Mouse (Mus musculus) CH12.LX (cell line): ENCODE results near the gene Ercc6l. TPM values are rescaled to one million over a fixed set of nuclear protein-coding genes. Genes with fewer than 3 reads are reported as not detected.
"Not testable (repeated sequence)": the region's sequence is repeated elsewhere in the genome, so short reads cannot be mapped to it uniquely, and the experiment has no call there.

Experiments used
- DNase-seq: peaks from one replicate; pipeline ENCODE4 v3.0.0-alpha.2; 2013; ENCODE audit errors: extremely low read depth
- H3K27ac ChIP-seq: 2 replicates; pipeline ENCODE4 v1.5.1; 2012; ENCODE audit warnings: low read depth, mild to moderate bottlenecking, control low read depth, moderate library complexity; ENCODE audit not compliant: insufficient read depth
- H3K27me3 ChIP-seq: replicated peaks from 2 replicates; pipeline ENCODE3; 2012; ENCODE audit warnings: inconsistent platforms
- H3K36me3 ChIP-seq, 2 experiments: replicated peaks in 1 of 2; 2 replicates each; pipeline versions ENCODE3 to v1.6.1; 2012; ENCODE audit warnings: inconsistent platforms in 1 of 2, low read length in 1 of 2, mild to moderate bottlenecking in 1 of 2, mixed read lengths in 1 of 2, moderate library complexity in 1 of 2; ENCODE audit not compliant: control insufficient read depth in 1 of 2, insufficient read depth in 1 of 2
- H3K4me1 ChIP-seq, 2 experiments: 2 replicates each; pipeline ENCODE4 v1.6.1; 2012; ENCODE audit warnings: inconsistent platforms in 1 of 2, moderate library complexity in 1 of 2; ENCODE audit not compliant: insufficient read depth in 2 of 2, control insufficient read depth in 1 of 2
- H3K4me2 ChIP-seq: 2 replicates; pipeline ENCODE4 v1.6.1; 2012; ENCODE audit warnings: low read depth, mild to moderate bottlenecking, control low read depth; ENCODE audit not compliant: poor library complexity, insufficient read depth, severe bottlenecking
- H3K4me3 ChIP-seq, 3 experiments: fragments of 150-350 bp in 1 of 3; sonication (generic) in 1 of 3; replicated peaks in 1 of 3; 2 replicates each; pipeline versions ENCODE3 to v1.5.1; 2011 to 2012; ENCODE audit warnings: low read depth in 2 of 3, low read length in 2 of 3, mild to moderate bottlenecking in 2 of 3, moderate library complexity in 2 of 3, control low read depth in 1 of 3, improper control_type of control experiment in 1 of 3, inconsistent platforms in 1 of 3, mixed read lengths in 1 of 3; ENCODE audit not compliant: poor library complexity in 1 of 3
- H3K79me2 ChIP-seq: replicated peaks from 2 replicates; pipeline ENCODE4 v1.6.1; 2012; ENCODE audit warnings: mild to moderate bottlenecking, moderate library complexity; ENCODE audit not compliant: control insufficient read depth, poor library complexity, insufficient read depth, severe bottlenecking; ENCODE audit errors: extremely low read depth
- H3K9ac ChIP-seq: 2 replicates; pipeline ENCODE4 v1.6.1; 2012; ENCODE audit warnings: low read depth, mild to moderate bottlenecking, control low read depth, moderate library complexity; ENCODE audit not compliant: insufficient read depth
- H3K9me3 ChIP-seq: replicated peaks from 2 replicates; pipeline ENCODE3; 2012; ENCODE audit warnings: low read length, inconsistent platforms, mixed read lengths
- ELF1 ChIP-seq: IDR thresholded peaks from 2 replicates; pipeline ENCODE4 v1.6.1; 2014; ENCODE audit warnings: low read depth, mild to moderate bottlenecking, inconsistent platforms, low read length, improper control_type of control experiment
- JUN ChIP-seq: IDR thresholded peaks from 2 replicates; pipeline ENCODE4 v1.6.1; 2011; ENCODE audit warnings: low read depth, mild to moderate bottlenecking, low read length, improper control_type of control experiment, moderate library complexity; ENCODE audit not compliant: insufficient read depth
- KAT2A ChIP-seq: IDR thresholded peaks from 2 replicates; pipeline ENCODE4 v1.6.1; 2012; ENCODE audit warnings: low read length, improper control_type of control experiment, inconsistent platforms; ENCODE audit not compliant: insufficient replicate concordance
- MAFK ChIP-seq: IDR thresholded peaks from 2 replicates; pipeline ENCODE4 v1.6.1; 2011; ENCODE audit warnings: low read length, improper control_type of control experiment; ENCODE audit not compliant: insufficient replicate concordance
- MAZ ChIP-seq: IDR thresholded peaks from 2 replicates; pipeline ENCODE4 v1.6.1; 2012; ENCODE audit warnings: low read depth, mild to moderate bottlenecking, inconsistent platforms, low read length, improper control_type of control experiment, moderate library complexity
- NELFE ChIP-seq: IDR thresholded peaks from 2 replicates; pipeline ENCODE4 v1.6.1; 2011; ENCODE audit warnings: low read depth, low read length, improper control_type of control experiment
- RAD21 ChIP-seq: IDR thresholded peaks from 2 replicates; pipeline ENCODE4 v1.6.1; 2011; ENCODE audit warnings: low read depth, mild to moderate bottlenecking, low read length, improper control_type of control experiment, moderate library complexity
- RCOR1 ChIP-seq: conservative IDR thresholded peaks from 2 replicates; pipeline ENCODE4 v1.6.1; 2012; ENCODE audit warnings: low read depth, mild to moderate bottlenecking, inconsistent platforms, low read length, improper control_type of control experiment
- TBP ChIP-seq: conservative IDR thresholded peaks from 2 replicates; pipeline ENCODE4 v1.6.1; 2011; ENCODE audit warnings: low read depth, low read length, improper control_type of control experiment
- USF2 ChIP-seq: conservative IDR thresholded peaks from 2 replicates; pipeline ENCODE4 v1.6.1; 2011; ENCODE audit warnings: low read depth, low read length, improper control_type of control experiment
- ZC3H11A ChIP-seq: IDR thresholded peaks from 2 replicates; pipeline ENCODE4 v1.6.1; 2012; ENCODE audit warnings: low read depth, mild to moderate bottlenecking, inconsistent platforms, low read length, improper control_type of control experiment
- ZMIZ1 ChIP-seq: IDR thresholded peaks from 2 replicates; pipeline ENCODE4 v1.6.1; 2012; ENCODE audit warnings: low read depth, mild to moderate bottlenecking, inconsistent platforms, low read length, improper control_type of control experiment
- dilution Hi-C: fragments of 300-500 bp; cut with MboI; formaldehyde crosslinking; loops from 2 replicates; pipeline ENCODE4 v1.14.3; 2020; ENCODE audit warnings: low sequenced_read_pairs; ENCODE audit not compliant: extremely low pct_unique_long_range_greater_than_20kb, extremely low pct_ligation_motif_present
- in situ Hi-C: fragments of 300-500 bp; cut with MboI; formaldehyde crosslinking; loops from 3 replicates; pipeline ENCODE4 v1.14.3; 2019; ENCODE audit warnings: low sequenced_read_pairs, low pct_ligation_motif_present, low pct_unique_long_range_greater_than_20kb, mixed read lengths
- polyA plus RNA-seq: library from polyadenylated mRNA; unstranded; fragments of >175 nt; gene quantifications from 2 replicates; pipeline ENCODE4 v1.2.1, GENCODE M21; 2012; ENCODE audit warnings: low read depth; ENCODE audit not compliant: insufficient read length
- total RNA-seq, 2 experiments: library from RNA; depleted of rRNA; stranded (reverse); fragments of 300-350 nt in 1 of 2; fragments of >200 nt in 1 of 2; gene quantifications; 2 replicates each; pipeline ENCODE4 v1.2.3; 2012 to 2014

Gene Ercc6l
- total and polyA plus RNA-seq, 3 experiments, result 8.9 to 18.5 (median 15.0) TPM

DNA sequence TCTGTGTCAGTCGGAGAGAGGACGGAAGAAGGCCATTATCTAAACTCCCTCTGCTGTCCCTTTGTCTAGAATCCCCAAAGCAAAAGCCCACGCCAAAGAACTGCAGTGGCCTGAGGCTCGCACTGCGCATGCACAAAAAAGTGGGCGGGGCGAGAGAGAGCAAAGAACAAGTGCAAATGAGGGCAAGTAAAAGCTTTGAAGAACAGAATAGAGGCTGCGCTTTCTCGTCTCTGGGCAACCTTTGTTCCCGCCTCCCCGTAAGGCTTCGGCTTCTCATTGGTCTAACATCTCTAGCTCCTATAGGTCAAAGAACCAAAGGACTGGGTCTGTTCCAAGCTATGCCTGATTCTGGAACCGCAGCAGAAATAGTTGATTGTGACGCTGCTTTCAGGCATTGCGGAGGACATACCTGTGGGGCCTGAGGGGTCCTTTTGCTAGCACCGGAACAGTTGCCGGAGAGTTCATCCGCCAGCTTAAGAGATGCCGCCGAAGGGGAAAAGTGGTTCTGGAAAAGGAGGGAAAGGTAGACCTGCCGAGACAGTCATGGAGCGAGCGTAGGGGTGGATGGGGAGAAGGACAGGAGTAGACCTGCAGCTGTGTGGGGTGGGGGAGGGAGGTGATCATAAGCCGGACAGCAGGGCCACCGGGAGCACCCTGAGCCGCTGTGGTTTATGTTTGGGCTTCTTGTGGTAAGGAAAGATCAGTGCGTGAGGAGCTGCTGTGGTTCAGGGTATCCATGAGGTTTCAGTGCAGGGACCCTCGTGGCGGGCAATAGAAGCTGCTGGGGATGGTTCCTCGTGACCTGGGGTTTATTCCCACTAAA lies 37.6 kb downstream of the Ercc6l start, which contains the start of gene Pin4 (continued):
- peak; percentile 62; the same call in 1 of the 2 replicates for TF ChIP-seq NELFE
- peak; percentile 74; the same call in 1 of the 2 replicates for TF ChIP-seq KAT2A
- no peak for TF ChIP-seq ZC3H11A
- no peak for TF ChIP-seq MAFK
- TF ChIP-seq JUN, result no peak
- no peak for TF ChIP-seq USF2
- peak; percentile 94 for TF ChIP-seq TBP
- TF ChIP-seq, all 38 proteins: peak for 12

DNA sequence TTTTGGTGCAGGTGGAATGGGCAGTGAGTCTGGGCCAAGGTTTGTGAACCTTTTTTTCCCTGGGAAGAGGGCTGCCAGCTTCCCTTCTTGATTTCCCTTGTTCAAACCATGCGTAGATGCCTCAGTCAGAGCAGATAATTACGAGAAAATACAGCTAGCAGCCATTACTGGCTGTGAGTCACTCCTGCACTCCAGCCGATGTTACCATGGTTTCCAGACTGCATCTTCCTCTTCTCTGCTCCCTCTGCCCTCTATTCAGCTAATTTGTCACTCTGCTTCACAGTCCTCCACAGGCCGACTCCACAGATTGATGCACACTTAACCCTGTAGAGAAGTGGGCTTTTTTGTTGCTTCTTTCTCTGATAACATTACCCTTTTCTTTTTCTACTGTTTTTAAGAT lies 41.2 kb downstream of the Ercc6l start:
- Histone ChIP-seq H3K27ac (no peak overlapping the region), H3K27me3 (no peaks in the 10 kb centered on the region), H3K79me2 (peaks cover 7% of the 10 kb centered on the region), H3K4me3 (no peak overlapping the region), H3K36me3 (no peaks in the 10 kb centered on the region), H3K9ac (no peak overlapping the region), H3K9me3 (no peaks in the 10 kb centered on the region), H3K4me1 (peaks cover 2 to 3% of the 10 kb centered on the region in 2 experiments; a peak in 3 of 4 replicates), H3K4me2 (no peak overlapping the region)
- TF ChIP-seq MAZ (no peak), ZMIZ1 (no peak), RAD21 (no peak), RCOR1 (no peak), ELF1 (no peak)
- no peak for DNase-seq
- dilution Hi-C loops, result no loop called here
- in situ Hi-C loops, result no loop called here

DNA sequence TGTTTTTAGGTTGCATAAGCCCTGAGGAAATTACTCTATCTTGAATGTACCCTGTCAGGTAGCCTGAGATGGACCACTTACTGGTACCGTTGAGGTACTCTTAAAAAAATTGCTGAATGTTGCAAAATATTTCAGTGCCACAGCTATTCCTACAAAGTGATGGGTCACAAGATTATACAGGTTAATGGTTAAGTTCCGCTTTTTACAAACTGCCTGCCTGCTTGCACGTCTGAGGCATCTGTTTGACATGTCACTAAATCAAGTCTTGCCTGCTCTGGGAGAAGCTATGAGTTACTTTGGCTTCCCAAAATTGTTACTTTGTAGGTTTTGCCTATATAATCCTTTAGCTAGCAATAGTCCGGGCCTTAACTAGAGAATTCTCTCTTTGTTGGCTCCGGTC lies 47.5 kb downstream of the Ercc6l start:
- dilution Hi-C loops, DNase-seq, in situ Hi-C loops: not testable (repeated sequence)

DNA sequence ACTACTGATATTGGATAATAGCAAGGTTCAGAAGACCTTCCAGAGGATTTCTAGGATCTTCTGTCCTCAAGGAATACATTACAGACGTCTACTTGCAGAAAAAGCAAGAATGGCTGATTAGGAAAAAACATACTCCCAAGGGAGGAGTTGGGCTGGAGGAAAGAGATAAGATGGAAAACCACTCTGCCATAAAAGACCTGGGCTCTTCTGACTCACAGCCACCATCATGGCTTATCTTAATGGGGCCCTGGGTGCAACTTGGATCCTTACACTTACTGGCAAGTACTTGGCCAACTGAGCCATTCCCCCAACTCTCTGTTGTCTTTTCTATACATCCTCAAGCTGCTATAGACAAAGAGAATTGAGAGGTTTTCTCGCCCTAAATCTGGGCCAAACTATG lies 53.1 kb downstream of the Ercc6l start:
- H3K4me2 ChIP-seq, H3K4me3 ChIP-seq, dilution Hi-C loops, H3K9ac ChIP-seq, DNase-seq, in situ Hi-C loops, H3K79me2 ChIP-seq, H3K27me3 ChIP-seq, H3K36me3 ChIP-seq, H3K9me3 ChIP-seq, H3K27ac ChIP-seq: not testable (repeated sequence)
- H3K4me1 ChIP-seq, result peaks cover 4 to 17% of the 10 kb centered on the region in 2 experiments; a peak in 3 of 4 replicates

More for the DNA sequence above, 47.5 kb downstream of the Ercc6l start:
- H3K4me1 ChIP-seq, H3K27ac ChIP-seq, H3K9me3 ChIP-seq, H3K4me3 ChIP-seq, H3K79me2 ChIP-seq, H3K36me3 ChIP-seq, H3K4me2 ChIP-seq, H3K27me3 ChIP-seq, H3K9ac ChIP-seq: not testable (repeated sequence)
